Mouse (Mus musculus) adrenal gland, postnatal 4 days (tissue): ENCODE data around the gene Fam69a. TPM values are rescaled to one million over a fixed set of nuclear protein-coding genes. Genes with fewer than 3 reads are reported as not detected.
"Not testable (repeated sequence)": the region's sequence is repeated elsewhere in the genome, so short reads cannot be mapped to it uniquely, and the experiment has no call there.

Experiments
- DNase-seq, 2 experiments: peaks; one replicate each; pipeline ENCODE4 v3.0.0; 2021 to 2022; ENCODE audit warnings: low spot score in 2 of 2, mixed read lengths in 2 of 2
- long read RNA-seq, 2 experiments: library from polyadenylated mRNA; stranded (forward); transcript quantifications; one replicate each; pipeline ENCODE4 v2.0.0; 2021
- total RNA-seq, 2 experiments: library from RNA; stranded (reverse); gene quantifications; 2 replicates each; pipeline ENCODE4 v1.2.3; 2021

The Fam69a gene
- total RNA-seq, result 10 to 100 TPM in 1 of 2 experiments, 1 to 10 TPM in 1; 9.8 to 10.1 TPM
- long read RNA-seq, experiment 1, transcript Fam69a-201 (5 exons, 2,721 nt), result major isoform, 9 of 9 reads
- long read RNA-seq, experiment 1, partial matches to known transcripts, result 0 of 9 reads
- long read RNA-seq, experiment 1, other reads (novel, unspliced or antisense), result 0 of 9 reads
- long read RNA-seq, experiment 2, transcript Fam69a-201 (5 exons, 2,721 nt), result major isoform, 15 of 16 reads
- long read RNA-seq, experiment 2, partial matches to known transcripts, result 0 of 16 reads
- long read RNA-seq, experiment 2, other reads (novel, unspliced or antisense), result 1 of 16 reads

DNA sequence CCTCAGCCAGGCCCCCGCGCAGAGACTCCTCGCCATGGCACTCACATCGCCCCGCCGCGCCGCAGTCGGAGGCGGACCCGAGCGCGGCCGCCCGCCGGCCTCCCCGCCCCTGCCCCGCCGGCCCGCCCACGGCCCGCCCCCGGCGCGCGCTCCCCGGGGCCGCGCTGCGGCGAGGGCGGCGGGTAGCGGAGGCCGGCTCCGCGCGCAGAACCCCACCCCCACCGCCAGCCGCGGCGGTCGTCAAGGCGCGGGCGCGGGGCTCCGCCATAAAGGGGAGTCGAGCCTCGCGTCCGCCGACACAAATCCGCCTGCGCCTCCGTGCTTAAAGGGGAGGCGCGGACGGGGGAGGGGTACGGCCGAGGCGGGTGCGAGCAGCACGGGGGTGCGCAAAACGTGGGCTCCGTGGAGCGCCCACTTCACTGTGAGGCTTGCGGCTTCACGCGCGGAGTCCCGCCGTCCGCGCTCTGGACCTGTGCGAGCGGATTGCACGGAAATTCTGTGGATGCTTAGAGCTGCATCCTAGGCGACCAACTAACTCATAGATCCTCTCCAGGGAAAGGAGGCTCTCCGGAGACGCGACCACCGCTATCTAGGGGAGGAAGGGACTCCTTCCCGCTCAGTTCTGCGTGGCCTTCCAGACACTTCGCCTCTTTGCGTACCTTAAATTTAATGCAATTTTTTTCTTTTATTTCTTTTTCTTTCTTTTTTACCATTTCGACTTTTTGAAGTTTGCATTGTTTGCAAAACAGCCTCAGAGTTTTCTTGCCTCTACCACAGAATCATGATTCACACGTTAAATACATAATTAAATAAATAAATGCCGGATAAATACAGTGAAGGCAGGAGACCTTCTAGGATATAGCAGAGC, at the start of gene Fam69a:
TSS of gene Fam69a (minus strand) at position 119 of the 868 bp plus-strand sequence.
- peak; percentile 63 to 65 for DNase-seq

DNA sequence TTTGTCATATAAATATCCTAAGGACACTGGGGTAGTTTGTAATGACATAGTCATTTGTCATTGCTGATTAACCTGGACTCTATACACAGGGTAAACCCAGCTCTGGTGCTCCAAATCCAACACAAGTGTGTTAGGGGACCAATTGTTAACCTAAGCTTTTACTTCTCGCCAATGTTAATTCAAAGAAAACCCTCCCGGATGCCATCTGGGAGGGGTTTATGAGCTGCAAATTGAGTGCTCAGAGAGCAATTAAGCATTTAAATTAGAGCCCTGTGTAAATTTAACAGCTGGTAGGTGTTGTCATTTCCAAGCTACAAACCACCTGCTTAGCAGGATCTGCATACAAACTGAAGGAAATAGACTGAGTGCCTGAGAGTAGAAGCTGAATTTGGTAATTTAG, 48.6 kb upstream of the Fam69a start:
- DNase-seq, result no peak

DNA sequence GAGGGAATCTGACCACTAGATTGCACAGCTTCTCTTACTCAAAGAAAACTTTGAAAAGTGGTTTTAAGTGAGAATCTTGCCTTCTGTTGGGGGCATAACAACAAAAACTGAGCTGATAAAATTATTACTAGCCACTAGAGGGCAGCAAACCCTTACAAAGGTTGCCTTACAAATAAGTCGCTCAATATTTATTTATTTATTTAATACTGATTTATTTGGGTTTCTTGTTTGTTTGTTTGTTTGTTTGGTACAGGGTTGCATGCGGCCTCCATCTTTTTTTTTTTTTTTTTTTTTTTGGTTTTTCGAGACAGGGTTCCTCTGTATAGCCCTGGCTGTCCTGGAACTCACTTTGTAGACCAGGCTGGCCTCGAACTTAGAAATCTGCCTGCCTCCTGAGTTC, 47.3 kb upstream of the Fam69a start:
- DNase-seq, result no peak

DNA sequence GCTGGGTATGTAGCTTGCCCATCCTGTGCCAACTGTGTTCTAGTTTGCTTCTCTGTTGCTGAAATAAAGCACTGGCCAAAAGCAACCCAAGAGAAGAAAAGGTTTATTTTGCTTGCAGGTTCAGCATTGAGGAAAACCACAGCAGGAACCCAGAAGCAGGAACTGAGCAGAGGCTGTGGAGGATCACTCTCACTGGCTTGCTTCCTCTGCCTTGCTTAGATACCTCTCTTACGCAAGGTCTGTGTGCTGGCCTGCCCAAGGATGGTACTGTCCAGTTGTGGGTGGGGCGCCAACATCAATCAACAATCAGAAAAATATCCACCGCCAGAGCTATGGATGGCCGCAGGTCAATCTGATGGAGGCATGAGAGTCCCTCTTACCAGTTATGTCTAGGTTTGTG, 44.4 kb upstream of the Fam69a start:
- DNase-seq, result no peak

DNA sequence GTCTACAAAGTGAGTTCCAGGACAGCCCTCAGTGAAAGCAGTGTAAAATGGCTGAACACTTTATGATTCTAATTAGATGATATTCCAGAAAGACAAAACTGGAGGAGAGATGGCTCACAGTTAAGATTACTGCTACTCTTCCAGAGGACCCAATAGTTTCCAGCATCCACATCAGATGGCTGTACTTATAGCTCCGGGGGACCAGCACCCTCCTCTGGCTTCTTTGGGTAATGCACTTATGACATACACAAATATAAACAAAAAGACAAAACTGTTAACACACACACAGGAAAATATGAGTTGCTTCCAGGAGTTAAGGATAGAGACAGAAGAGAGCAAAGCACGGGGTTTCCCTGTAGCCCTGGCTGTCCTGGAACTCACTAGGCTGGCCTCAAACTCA, 43.1 kb upstream of the Fam69a start:
- DNase-seq, result no peak

DNA sequence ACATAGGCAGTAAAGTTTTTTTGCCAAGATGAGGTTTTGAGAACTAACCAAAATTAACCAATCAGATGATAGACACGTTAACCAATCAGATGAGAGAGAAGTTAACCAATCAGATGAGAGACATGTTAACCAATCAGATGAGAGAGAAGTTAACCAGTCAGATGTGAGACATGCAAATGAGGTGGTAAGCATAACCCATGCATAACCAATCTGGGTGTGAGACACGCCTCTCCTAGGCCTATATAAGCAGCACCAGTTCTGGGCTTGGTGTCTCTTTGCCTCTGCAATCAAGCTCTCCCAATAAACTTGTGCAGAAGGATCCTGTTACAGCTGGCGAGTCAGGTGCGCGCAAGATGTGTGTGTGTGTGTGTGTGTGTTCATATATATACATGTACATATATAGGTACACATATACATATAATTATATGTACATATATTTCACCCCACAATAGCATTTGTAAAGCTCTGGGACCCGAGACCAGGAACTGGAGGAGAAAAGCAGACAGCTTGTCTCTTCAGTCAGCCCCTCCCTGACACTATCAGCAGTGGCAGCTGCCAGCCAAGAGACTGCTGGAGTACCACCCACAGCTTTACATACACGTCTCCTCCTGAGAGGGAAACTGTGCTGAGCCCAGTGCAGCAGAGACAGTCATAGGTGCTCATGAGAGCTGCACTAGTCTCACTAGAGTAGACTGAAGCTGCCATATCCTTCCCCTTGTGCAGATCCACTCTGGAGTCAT, 42.1 kb upstream of the Fam69a start:
- DNase-seq, result not testable (repeated sequence)

DNA sequence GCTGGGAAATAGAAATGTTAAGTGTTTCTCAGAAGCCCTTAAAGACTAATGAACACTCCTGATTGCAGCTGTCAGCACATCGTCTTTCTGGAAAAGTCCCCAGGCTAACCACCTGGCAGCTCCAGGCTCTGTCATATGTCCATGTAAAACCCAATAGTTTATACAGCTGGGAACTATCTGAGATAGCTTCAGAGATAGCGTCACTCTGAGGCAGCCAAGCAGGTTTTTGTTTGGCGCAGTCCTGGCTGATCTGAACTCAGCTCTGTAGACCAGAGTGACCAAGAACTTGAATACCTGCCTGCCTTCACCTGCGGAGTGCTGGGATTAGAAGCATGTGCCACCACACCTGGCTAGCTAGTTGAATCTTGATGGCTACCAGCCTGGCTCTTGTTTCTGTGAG, 41.3 kb upstream of the Fam69a start:
- DNase-seq, result no peak

DNA sequence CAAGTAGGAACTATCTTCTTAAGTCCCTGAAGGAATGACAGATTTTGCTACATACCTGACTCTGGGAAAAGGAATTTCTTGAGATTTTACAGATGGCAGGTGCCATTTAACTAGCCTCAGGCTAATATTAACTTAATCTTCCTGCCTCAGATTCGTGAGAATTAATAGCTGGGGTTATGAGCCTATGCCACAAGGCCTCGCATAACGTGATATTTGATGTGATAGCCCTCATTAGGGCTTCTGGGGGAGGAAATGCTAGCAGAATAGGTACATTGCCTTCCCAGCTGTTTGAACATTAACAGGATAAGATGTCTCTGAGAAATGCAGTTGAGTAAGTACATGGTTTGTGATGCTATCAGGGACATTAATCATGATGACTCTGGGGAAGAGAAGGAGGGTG, 34.5 kb upstream of the Fam69a start:
- DNase-seq, result no peak

DNA sequence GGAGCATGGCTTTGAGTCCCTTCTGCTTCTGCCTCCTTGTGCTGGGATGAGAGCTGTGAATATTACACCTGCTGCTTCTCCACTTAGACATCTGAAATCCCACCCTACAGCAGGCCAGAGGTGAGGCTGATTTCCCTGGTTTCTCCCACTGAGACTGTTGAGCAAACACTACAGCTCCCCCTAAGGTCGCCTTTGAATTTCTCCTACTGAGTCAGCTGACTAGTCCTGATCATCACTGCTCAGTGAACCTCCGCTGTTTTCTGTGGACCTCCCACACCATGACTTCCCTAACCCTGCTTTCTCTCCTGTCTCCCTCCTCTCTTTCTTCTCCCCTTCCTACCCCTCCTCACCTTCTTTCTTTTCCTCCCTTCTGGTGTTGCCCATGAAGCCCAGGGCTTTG, 32.5 kb upstream of the Fam69a start:
- no peak for DNase-seq

DNA sequence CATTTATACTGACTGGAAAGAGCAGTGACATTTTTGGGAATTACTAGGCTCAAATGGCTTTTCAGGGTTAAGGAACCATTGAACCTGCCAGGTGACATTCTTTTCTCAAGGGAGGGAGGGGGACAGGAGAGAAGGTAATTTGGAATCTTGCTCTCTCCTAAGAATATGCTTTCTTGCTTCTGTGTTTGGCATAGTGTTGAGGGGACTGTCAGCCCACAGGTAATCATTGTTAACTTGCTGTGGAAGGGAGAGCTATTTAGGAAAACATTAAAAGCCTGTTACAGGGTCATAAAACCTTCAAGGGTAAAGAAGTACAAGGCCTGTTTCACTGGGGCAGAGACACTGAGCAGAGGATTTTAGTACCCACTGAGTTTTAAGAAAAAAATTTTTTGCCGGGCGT, 30.3 kb upstream of the Fam69a start:
- DNase-seq, result no peak

DNA sequence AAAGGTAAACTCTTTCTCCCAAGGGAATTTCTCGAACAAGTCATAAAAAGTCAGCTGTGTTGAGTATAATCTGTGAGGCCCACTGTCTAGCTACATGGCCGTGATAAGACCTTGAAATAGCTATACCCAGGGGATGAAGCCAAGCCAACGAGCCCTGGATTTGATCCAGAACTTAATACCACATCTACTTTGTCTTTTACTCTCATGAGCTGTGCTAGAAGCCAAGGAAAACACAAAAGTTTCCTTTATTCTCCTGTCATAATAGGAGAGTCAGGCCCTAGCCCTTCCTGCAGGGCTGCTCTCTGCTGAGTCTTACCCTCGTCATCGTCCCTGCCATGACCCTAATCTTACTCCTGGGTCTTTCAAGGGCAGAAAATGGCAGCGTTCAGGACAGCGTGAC, 28.5 kb upstream of the Fam69a start:
- no peak for DNase-seq

DNA sequence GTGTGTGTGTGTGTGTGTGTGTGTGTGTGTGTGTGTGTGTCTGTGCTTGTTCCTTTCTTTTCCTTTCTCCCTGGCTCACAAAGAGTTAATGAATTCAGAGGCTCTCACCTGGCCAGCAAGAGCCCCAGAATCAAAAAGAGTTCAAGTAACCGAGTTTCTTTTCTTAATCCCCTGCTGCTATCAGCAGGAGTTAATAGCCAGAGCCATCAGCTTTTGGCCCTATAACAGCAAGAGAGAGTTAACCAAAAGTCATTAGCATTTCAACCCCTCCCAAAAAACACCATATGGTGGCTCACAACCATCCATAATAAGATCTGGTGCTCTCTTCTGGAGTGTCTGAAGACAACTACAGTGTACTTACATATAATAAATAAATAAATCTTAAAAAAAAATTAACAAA, 27.3 kb upstream of the Fam69a start:
- DNase-seq, result no peak

DNA sequence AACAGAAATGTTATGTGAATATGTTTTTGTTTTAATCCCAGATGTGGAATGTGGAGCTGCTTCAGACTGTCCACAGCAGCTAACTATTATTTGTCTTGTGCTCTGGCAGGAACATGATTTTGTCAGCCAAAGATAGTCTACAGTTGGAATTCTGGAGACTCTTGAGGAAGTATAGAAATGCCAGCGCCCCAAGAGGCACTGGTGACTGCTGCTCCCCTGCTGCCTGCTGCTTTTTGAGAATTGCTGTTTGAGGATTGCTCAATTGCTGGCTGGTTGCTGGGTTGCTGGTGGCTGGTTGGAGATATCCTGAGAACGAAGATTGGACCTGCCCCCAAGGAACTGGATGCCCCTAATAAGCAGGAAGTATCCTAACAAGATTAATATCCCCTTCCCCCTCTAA, 22.8 kb upstream of the Fam69a start:
- DNase-seq, result no peak

DNA sequence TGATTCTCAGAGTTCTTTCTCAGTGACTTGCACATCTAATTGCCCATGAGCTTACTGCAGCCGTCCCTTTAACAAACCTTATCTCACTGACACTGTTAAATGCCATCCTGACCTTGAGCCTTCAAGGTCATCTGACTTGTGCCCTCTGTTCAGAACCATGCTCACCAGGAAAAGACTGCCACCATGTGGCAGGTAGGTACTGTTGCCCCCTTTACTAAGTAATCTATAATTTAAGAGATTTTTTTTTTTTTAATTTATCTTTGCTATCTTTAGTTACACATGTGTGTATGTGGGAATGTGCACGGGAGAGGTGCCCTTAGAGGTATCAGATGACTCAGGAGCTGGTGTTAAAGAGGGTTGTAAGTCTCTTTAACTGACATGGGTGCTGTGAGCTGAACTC, 18.2 kb upstream of the Fam69a start:
- DNase-seq, result no peak

DNA sequence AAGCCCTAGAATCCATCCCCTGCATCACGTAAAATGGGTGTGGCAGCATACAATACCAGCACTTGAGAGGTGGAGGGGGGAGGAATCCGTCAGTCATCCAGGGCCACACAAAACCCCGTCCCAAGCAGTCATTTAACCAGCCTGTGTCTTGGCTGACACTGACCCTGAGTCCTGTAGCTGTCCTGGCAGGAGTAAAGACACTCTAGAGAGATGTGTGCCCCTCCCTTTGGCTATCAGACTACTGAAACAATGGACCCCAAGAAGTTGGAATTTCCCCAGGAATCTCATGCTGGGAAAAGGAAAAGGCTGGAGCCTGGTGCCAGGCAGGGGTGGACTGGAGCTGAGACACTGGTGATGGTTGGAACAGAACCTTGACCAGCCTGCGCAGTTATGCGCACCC, 15.8 kb upstream of the Fam69a start:
- no peak for DNase-seq

DNA sequence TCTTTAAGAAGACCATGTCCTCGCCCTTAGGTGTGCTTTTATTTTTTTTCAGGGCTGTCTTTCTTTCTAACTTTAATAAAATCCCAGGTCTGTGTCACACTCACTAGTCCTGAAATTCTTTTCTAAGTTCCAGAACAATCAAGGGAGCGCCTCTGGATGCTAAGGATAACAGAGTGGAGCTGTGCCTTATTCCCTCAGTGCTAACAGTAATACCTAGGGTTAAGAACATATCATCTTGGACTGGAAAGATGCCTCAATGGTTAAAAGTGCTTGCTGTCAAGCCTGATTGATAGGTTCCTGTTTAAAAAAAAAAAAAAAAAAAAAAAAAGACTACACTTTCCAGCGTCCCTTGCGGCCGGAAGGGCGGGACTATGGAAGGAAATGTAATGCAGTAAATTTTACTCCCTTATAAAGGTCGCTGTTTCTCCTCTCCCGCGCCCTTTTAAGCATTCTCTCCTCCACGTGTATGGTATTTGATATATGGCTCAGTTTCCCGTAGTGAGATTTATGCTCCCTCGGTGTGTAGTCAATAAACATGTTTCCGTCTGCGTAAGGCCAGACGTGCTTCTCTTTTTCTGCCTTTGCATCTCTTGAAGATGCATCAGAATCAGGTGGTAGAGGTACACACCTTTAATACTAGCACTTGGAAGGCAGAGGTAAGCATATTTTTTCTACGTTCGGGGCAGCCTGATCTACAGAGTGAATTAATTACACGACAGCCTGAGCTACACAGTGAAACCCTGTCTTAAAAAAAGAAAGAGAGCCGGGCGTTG, 14.1 kb upstream of the Fam69a start:
- DNase-seq, result no peak

DNA sequence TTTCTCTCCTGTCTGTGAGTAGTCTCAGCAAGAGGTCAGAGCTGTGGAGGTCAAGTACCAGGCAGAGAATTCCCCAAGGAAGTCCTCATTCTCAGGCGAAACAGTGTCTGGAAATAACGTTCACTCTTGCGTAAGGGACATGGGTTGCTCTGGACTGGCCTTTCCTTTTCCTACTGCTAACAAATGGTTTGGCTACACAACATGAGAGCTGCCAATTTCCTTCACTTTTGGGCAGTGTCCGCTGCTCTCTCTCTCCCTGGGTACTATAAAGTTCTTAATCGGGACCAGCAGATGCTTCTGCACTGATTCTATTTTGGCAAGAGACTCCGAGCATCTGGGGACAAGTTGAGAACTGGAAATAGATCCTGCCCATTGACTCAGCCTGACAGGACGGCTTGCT, 10.8 kb upstream of the Fam69a start:
- no peak for DNase-seq

DNA sequence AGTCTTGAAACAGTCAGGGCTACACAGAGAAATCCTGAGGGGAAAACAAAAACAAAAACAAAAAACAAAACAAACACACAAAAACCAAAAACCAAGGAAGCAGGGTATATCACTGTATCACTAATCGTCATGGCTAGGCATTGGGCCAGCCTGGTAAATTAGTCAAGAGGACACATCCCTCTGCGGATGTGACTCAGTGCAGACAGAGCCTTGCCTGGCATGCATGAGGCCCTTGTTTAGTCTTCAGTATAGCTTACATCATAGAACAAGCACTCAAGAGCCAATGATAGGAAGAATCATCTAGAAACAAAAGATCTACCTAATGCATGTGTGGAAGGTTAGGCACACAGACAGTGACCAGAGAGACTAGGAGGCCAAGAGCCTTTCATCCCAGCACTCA, 9.1 kb upstream of the Fam69a start:
- no peak for DNase-seq

DNA sequence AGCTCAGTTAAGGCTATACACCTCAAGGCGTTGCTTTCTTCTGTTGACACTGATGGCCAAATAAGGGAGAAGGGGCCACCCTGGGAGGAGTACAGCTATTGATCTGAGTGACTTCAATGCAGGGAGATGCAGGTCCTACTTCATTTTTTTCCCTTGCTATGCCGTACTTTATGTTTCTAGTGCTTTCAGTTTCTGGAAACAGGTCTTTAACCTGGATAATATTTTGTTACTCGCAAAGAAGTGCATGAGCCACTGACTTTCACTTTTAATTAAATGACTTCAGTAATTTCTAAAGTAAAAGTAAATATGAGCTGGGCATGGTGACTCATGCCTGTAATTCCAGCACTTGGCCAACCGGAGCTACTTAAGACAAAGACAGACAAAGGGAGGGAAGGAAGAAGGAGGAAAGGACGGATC, 958 bp upstream of the Fam69a start:
- no peak for DNase-seq

DNA sequence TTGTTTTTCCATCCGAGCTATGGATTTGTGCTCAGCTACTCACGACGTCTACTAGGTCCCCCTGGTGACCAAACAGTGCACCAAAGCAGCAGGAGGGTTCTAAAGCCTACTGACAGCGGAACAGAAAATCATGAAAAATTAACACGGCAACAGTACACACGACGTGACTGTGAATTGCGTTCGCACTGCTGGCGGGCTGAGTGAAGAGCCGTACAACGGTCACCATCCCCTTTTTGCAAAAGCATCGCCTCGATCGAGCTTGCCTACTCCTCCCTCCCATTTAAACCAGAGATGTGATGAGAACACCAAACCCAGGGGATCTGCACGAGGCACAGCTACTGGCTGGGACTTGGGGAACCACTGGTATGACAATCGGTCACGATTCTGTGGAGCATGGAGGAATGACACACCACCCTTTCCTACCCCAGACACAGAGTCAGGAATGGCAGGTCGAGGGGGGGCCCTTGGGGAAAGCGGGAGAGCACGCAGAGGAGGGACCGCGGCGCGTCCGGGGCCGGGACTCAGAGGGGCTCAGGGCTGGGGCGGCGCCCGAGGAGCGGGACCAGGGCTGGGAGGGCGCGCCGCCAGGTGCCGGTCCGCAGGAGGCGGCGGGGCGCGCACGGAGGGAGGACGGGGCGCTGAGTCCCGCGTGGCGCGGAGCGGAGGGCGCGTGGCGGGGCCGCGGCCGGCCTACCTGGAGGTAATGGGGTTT, 474 bp downstream of the Fam69a start:
- no peak for DNase-seq

DNA sequence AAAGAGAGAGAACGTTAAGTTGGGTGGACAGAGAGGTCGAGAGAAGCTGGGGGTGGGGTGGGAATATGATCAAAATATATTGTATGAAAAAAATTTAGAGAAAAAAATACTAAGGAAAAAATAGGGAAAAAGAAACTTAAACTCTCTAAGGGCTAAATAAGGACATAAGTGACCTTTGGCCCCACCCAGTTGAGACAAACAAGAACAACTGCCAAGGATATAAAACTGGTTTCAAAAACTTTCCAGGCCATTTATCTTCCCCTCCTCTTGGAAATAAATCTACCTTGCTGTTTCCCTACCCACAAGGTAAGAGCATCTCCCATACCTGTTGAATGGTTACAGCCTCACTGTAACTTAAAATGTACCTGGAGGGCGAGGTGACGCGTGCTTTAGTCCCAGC, 2.9 kb downstream of the Fam69a start:
- DNase-seq, result no peak
